Mouse (Mus musculus) naive thymus-derived CD4-positive, alpha-beta T cell, adult 2 months (primary cell): ENCODE measurements at regions not wholly inside any gene's neighbourhood (a gene's known extent, or its start where the extent isn't known, plus 50 kb on each side); places are given as distances from the start of the nearest gene placed in this dataset.
"Not testable (repeated sequence)": the region's sequence is repeated elsewhere in the genome, so short reads cannot be mapped to it uniquely, and the experiment has no call there.

Experiments
- DNase-seq: peaks from one replicate; pipeline ENCODE4 v3.0.0-alpha.2; 2011; ENCODE audit warnings: low read depth

- DNase-seq: no peak
Measured at GRCm38 (mm10) chr15:5625367-5625766, 381.4 kb upstream of the Ptger4 start.

- DNase-seq: no peak
Measured at GRCm38 (mm10) chr15:5646673-5647072, 402.7 kb upstream of the Ptger4 start.

GRCm38 (mm10) chr15:5658796-5659195 is 414.8 kb upstream of the Ptger4 start:
- no peak for DNase-seq

GRCm38 (mm10) chr15:5660819-5661218 is 416.8 kb upstream of the Ptger4 start:
- no peak for DNase-seq

GRCm38 (mm10) chr15:5671781-5672180 is 427.8 kb upstream of the Ptger4 start:
- DNase-seq: peak; percentile 22

- no peak for DNase-seq
Measured at GRCm38 (mm10) chr15:5676704-5677103, 432.7 kb upstream of the Ptger4 start.

- no peak for DNase-seq
Measured at GRCm38 (mm10) chr15:5693810-5694209, 449.8 kb upstream of the Ptger4 start.

- DNase-seq: peak; percentile 7
Measured at GRCm38 (mm10) chr15:5695015-5695414, 451.0 kb upstream of the Ptger4 start.

GRCm38 (mm10) chr15:5708454-5708853 is 464.5 kb upstream of the Ptger4 start:
- DNase-seq: no peak

GRCm38 (mm10) chr15:5740658-5741057 is 496.7 kb upstream of the Ptger4 start:
- DNase-seq: peak; percentile 69

GRCm38 (mm10) chr15:5743893-5744292 is 499.9 kb upstream of the Ptger4 start:
- DNase-seq: no peak

GRCm38 (mm10) chr15:5758690-5759089 is 514.7 kb upstream of the Ptger4 start:
- no peak for DNase-seq

GRCm38 (mm10) chr15:5762216-5762615 is 518.2 kb upstream of the Ptger4 start:
- no peak for DNase-seq

GRCm38 (mm10) chr15:5777074-5777473 is 522.5 kb upstream of the Dab2 start:
- DNase-seq: no peak

- DNase-seq: no peak
Measured at GRCm38 (mm10) chr15:5799917-5800316, 499.7 kb upstream of the Dab2 start.

GRCm38 (mm10) chr15:5811154-5811732 is 488.3 kb upstream of the Dab2 start:
- DNase-seq: no peak

GRCm38 (mm10) chr15:5811958-5812357 is 487.6 kb upstream of the Dab2 start:
- no peak for DNase-seq

- no peak for DNase-seq
Measured at GRCm38 (mm10) chr15:5817901-5818576, 481.5 kb upstream of the Dab2 start.

- peak; percentile 25 for DNase-seq
Measured at GRCm38 (mm10) chr15:5839963-5840362, 459.6 kb upstream of the Dab2 start.

- DNase-seq: not testable (repeated sequence)
Measured at GRCm38 (mm10) chr15:5841369-5842149, 458.0 kb upstream of the Dab2 start.

GRCm38 (mm10) chr15:5846571-5846970 is 453.0 kb upstream of the Dab2 start:
- no peak for DNase-seq

GRCm38 (mm10) chr15:5847413-5848100 is 452.0 kb upstream of the Dab2 start:
- no peak for DNase-seq

GRCm38 (mm10) chr15:5852523-5852922 is 447.1 kb upstream of the Dab2 start:
- DNase-seq: no peak
